Mouse (Mus musculus) MEL (cell line): ENCODE measurements at regions not wholly inside any gene's neighbourhood (a gene's known extent, or its start where the extent isn't known, plus 50 kb on each side); places are given as distances from the start of the nearest gene placed in this dataset.

Source experiments
- DNase-seq: peaks from one replicate; pipeline ENCODE4 v3.0.0; 2011; ENCODE audit warnings: low read depth, low spot score
- H3K27ac ChIP-seq: 2 replicates; pipeline ENCODE4 v1.5.1; 2012; ENCODE audit warnings: low read depth, mild to moderate bottlenecking, control low read depth, low read length, moderate library complexity; ENCODE audit not compliant: control insufficient read depth
- H3K27me3 ChIP-seq, 2 experiments: fragments of 150-350 bp in 1 of 2; sonication (generic) in 1 of 2; 2 replicates each; pipeline ENCODE4 v1.6.1; 2012; ENCODE audit warnings: low read length in 2 of 2, mild to moderate bottlenecking in 2 of 2, improper control_type of control experiment in 1 of 2, moderate library complexity in 1 of 2; ENCODE audit not compliant: insufficient read depth in 2 of 2, control insufficient read depth in 1 of 2
- H3K36me3 ChIP-seq, 2 experiments: 2 replicates each; pipeline ENCODE4 v1.6.1; 2012 to 2014; ENCODE audit warnings: low read length in 2 of 2, improper control_type of control experiment in 1 of 2, inconsistent platforms in 1 of 2, mild to moderate bottlenecking in 1 of 2; ENCODE audit not compliant: insufficient read depth in 2 of 2, control insufficient read depth in 1 of 2
- H3K4me1 ChIP-seq, 2 experiments: fragments of 150-350 bp in 1 of 2; sonication (generic) in 1 of 2; 2 replicates each; pipeline ENCODE4 v1.6.1; 2012; ENCODE audit warnings: low read length in 2 of 2, improper control_type of control experiment in 1 of 2, mild to moderate bottlenecking in 1 of 2; ENCODE audit not compliant: insufficient read depth in 2 of 2, control insufficient read depth in 1 of 2
- H3K4me3 ChIP-seq, 2 experiments: fragments of 150-350 bp in 1 of 2; sonication (generic) in 1 of 2; 2 replicates each; pipeline ENCODE4 v1.5.1; 2012; ENCODE audit warnings: low read depth in 2 of 2, low read length in 2 of 2, mild to moderate bottlenecking in 2 of 2, moderate library complexity in 2 of 2, control low read depth in 1 of 2, improper control_type of control experiment in 1 of 2; ENCODE audit not compliant: control insufficient read depth in 1 of 2, insufficient read depth in 1 of 2
- H3K79me2 ChIP-seq: 2 replicates; pipeline ENCODE4 v1.6.1; 2012; ENCODE audit warnings: mild to moderate bottlenecking, low read length, moderate library complexity; ENCODE audit not compliant: control insufficient read depth, poor library complexity, insufficient read depth
- H3K9ac ChIP-seq: 2 replicates; pipeline ENCODE4 v1.6.1; 2012; ENCODE audit warnings: low read depth, mild to moderate bottlenecking, control low read depth, low read length, moderate library complexity; ENCODE audit not compliant: control insufficient read depth, poor library complexity, severe bottlenecking
- H3K9me3 ChIP-seq: fragments of 150-350 bp; sonication (generic); replicated peaks from 2 replicates; pipeline ENCODE4 v1.6.1; 2012; ENCODE audit warnings: mild to moderate bottlenecking, low read length, improper control_type of control experiment, moderate library complexity; ENCODE audit not compliant: insufficient read depth
- BHLHE40 ChIP-seq: IDR thresholded peaks from 2 replicates; pipeline ENCODE4 v1.6.1; 2012; ENCODE audit warnings: low read depth, mild to moderate bottlenecking, inconsistent platforms, low read length, improper control_type of control experiment, borderline replicate concordance
- CHD1 ChIP-seq: IDR thresholded peaks from 2 replicates; pipeline ENCODE4 v1.6.1; 2012; ENCODE audit warnings: low read depth, mild to moderate bottlenecking, inconsistent platforms, low read length, improper control_type of control experiment
- CTCF ChIP-seq, 3 experiments: IDR thresholded peaks in 2 of 3; conservative IDR thresholded peaks in 1 of 3; 2 replicates each; pipeline ENCODE4 v1.5.1; 2011 to 2012; ENCODE audit warnings: low read length in 3 of 3, low read depth in 2 of 3, mild to moderate bottlenecking in 2 of 3, improper control_type of control experiment in 1 of 3, inconsistent platforms in 1 of 3, mixed read lengths in 1 of 3, moderate library complexity in 1 of 3; ENCODE audit not compliant: control insufficient read depth in 1 of 3, insufficient read depth in 1 of 3, poor library complexity in 1 of 3, severe bottlenecking in 1 of 3
- E2F4 ChIP-seq: IDR thresholded peaks from 2 replicates; pipeline ENCODE4 v1.6.1; 2011; ENCODE audit warnings: low read depth, low read length, improper control_type of control experiment, borderline replicate concordance
- ETS1 ChIP-seq: IDR thresholded peaks from 2 replicates; pipeline ENCODE4 v1.6.1; 2012; ENCODE audit warnings: low read depth, mild to moderate bottlenecking, inconsistent platforms, low read length, improper control_type of control experiment, moderate library complexity
- GABPA ChIP-seq: IDR thresholded peaks from 2 replicates; pipeline ENCODE4 v1.6.1; 2012; ENCODE audit warnings: low read depth, mild to moderate bottlenecking, inconsistent platforms, low read length, improper control_type of control experiment, moderate library complexity
- GATA1 ChIP-seq: IDR thresholded peaks from 2 replicates; pipeline ENCODE4 v1.6.1; 2011; ENCODE audit warnings: low read depth, low read length, improper control_type of control experiment
- HCFC1 ChIP-seq: IDR thresholded peaks from 2 replicates; pipeline ENCODE4 v1.6.1; 2012; ENCODE audit warnings: low read depth, mild to moderate bottlenecking, inconsistent platforms, low read length, improper control_type of control experiment, moderate library complexity
- KAT2A ChIP-seq: conservative IDR thresholded peaks from 2 replicates; pipeline ENCODE4 v1.6.1; 2012; ENCODE audit warnings: low read depth, low read length, improper control_type of control experiment, inconsistent platforms
- MAFK ChIP-seq: IDR thresholded peaks from 2 replicates; pipeline ENCODE4 v1.6.1; 2011; ENCODE audit warnings: low read depth, mild to moderate bottlenecking, low read length, improper control_type of control experiment, borderline replicate concordance
- MEF2A ChIP-seq: IDR thresholded peaks from 2 replicates; pipeline ENCODE4 v1.6.1; 2014; ENCODE audit warnings: low read depth, mild to moderate bottlenecking, inconsistent platforms, low read length, improper control_type of control experiment; ENCODE audit not compliant: poor library complexity, insufficient replicate concordance, severe bottlenecking; ENCODE audit errors: extremely low read depth
- MXI1 ChIP-seq: IDR thresholded peaks from 2 replicates; pipeline ENCODE4 v1.6.1; 2011; ENCODE audit warnings: mild to moderate bottlenecking, low read depth, low read length, improper control_type of control experiment
- NELFE ChIP-seq: IDR thresholded peaks from 2 replicates; pipeline ENCODE4 v1.6.1; 2011; ENCODE audit warnings: low read depth, low read length, improper control_type of control experiment
- NRF1 ChIP-seq: IDR thresholded peaks from 2 replicates; pipeline ENCODE4 v1.6.1; 2014; ENCODE audit warnings: low read depth, mild to moderate bottlenecking, inconsistent platforms, low read length, improper control_type of control experiment, moderate library complexity; ENCODE audit not compliant: poor library complexity, insufficient read depth, severe bottlenecking
- POLR2A ChIP-seq, 2 experiments: IDR thresholded peaks; 2 replicates each; pipeline ENCODE4 v1.6.1; 2011 to 2012; ENCODE audit warnings: low read length in 2 of 2, mild to moderate bottlenecking in 2 of 2, control low read depth in 1 of 2, improper control_type of control experiment in 1 of 2, low read depth in 1 of 2, moderate library complexity in 1 of 2; ENCODE audit not compliant: control insufficient read depth in 1 of 2, insufficient read depth in 1 of 2, poor library complexity in 1 of 2
- RAD21 ChIP-seq: IDR thresholded peaks from 2 replicates; pipeline ENCODE4 v1.6.1; 2011; ENCODE audit warnings: mild to moderate bottlenecking, low read depth, low read length, improper control_type of control experiment
- SIN3A ChIP-seq: IDR thresholded peaks from 2 replicates; pipeline ENCODE4 v1.6.1; 2012; ENCODE audit warnings: low read length, improper control_type of control experiment, inconsistent platforms
- TAL1 ChIP-seq: IDR thresholded peaks from 2 replicates; pipeline ENCODE4 v1.6.1; 2012; ENCODE audit warnings: mild to moderate bottlenecking, inconsistent platforms, low read length, moderate library complexity, mixed read lengths
- TBP ChIP-seq: IDR thresholded peaks from 2 replicates; pipeline ENCODE4 v1.8.0; 2011; ENCODE audit warnings: low read depth, low read length, improper control_type of control experiment
- UBTF ChIP-seq: IDR thresholded peaks from 2 replicates; pipeline ENCODE4 v1.6.1; 2012; ENCODE audit warnings: low read depth, mild to moderate bottlenecking, inconsistent platforms, low read length, improper control_type of control experiment, moderate library complexity, borderline replicate concordance; ENCODE audit not compliant: insufficient read depth
- USF1 ChIP-seq: IDR thresholded peaks from 2 replicates; pipeline ENCODE4 v1.6.1; 2014; ENCODE audit warnings: low read depth, mild to moderate bottlenecking, inconsistent platforms, low read length, improper control_type of control experiment, moderate library complexity
- USF2 ChIP-seq, 2 experiments: IDR thresholded peaks; 2 replicates each; pipeline ENCODE4 v1.6.1; 2011 to 2012; ENCODE audit warnings: improper control_type of control experiment in 2 of 2, low read length in 2 of 2, borderline replicate concordance in 1 of 2, inconsistent platforms in 1 of 2, low read depth in 1 of 2, mild to moderate bottlenecking in 1 of 2; ENCODE audit not compliant: insufficient read depth in 1 of 2
- ZC3H11A ChIP-seq: IDR thresholded peaks from 2 replicates; pipeline ENCODE4 v1.6.1; 2012; ENCODE audit warnings: low read depth, mild to moderate bottlenecking, inconsistent platforms, low read length, improper control_type of control experiment
- ZKSCAN1 ChIP-seq: IDR thresholded peaks from 2 replicates; pipeline ENCODE4 v1.6.1; 2012; ENCODE audit warnings: low read depth, mild to moderate bottlenecking, inconsistent platforms, low read length, improper control_type of control experiment, moderate library complexity
- ZMIZ1 ChIP-seq: IDR thresholded peaks from 2 replicates; pipeline ENCODE4 v1.6.1; 2012; ENCODE audit warnings: low read depth, mild to moderate bottlenecking, inconsistent platforms, low read length, improper control_type of control experiment, moderate library complexity

DNA sequence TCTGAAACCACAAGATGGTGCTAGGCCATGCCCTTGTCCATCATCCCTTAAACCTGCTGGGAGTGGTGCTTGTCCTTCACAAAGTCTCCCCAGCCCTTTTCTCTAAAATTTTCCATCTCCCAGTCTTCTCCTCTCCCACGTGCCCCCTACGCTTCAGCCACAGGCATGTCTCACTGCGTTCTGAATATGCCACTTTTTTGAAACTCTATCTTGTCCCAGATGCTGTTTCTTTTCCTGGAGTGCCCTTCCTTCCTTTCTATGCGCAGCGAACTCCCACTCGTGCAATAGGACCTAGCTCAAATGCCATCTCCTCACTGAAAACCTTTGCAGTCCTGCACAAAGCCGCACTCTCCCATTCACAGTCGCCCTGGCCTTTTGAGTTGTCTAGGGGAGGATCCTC is 525.5 kb downstream of the Cetn3 start:
- H3K9ac ChIP-seq, result no peak overlapping the region
- TF ChIP-seq HCFC1 (no peak), CTCF (IDR thresholded peaks at IDR 0.05 in 2 of 3, conservative IDR thresholded peaks at IDR 0.05 in 1 of 3; ENCODE audit: control insufficient read depth in 1 of 3, insufficient read depth in 1 of 3, low read depth in 2 of 3, low read length in 3 of 3, poor library complexity in 1 of 3, severe bottlenecking in 1 of 3) (no peak), NRF1 (no peak), USF1 (no peak), UBTF (no peak), SIN3A (no peak), E2F4 (no peak), KAT2A (no peak), GABPA (no peak), ZMIZ1 (no peak), CHD1 (no peak), ETS1 (no peak), ZC3H11A (no peak), USF2 (IDR thresholded peaks at IDR 0.05; ENCODE audit: borderline replicate concordance in 1 of 2, insufficient read depth in 1 of 2, low read depth in 1 of 2, low read length in 2 of 2) (no peak)
- H3K9me3 ChIP-seq, result no peaks in the 10 kb centered on the region
- no peak for DNase-seq
- H3K27ac ChIP-seq, result no peak overlapping the region
- H3K4me1 ChIP-seq, result no peaks in the 10 kb centered on the region
- H3K79me2 ChIP-seq, result no peaks in the 10 kb centered on the region
- H3K4me3 ChIP-seq, result no peak overlapping the region
- H3K27me3 ChIP-seq, result no peaks in the 10 kb centered on the region
- H3K36me3 ChIP-seq, result no peaks in the 10 kb centered on the region

GRCm38 (mm10) chr13:82316573-82317202 is 533.8 kb downstream of the Cetn3 start:
- no peaks in the 10 kb centered on the region for H3K27me3 ChIP-seq
- H3K9me3 ChIP-seq, result no peaks in the 10 kb centered on the region
- no peak overlapping the region for H3K4me3 ChIP-seq
- H3K79me2 ChIP-seq, result no peaks in the 10 kb centered on the region
- H3K9ac ChIP-seq, result no peak overlapping the region
- DNase-seq, result no peak
- no peaks in the 10 kb centered on the region for H3K4me1 ChIP-seq
- H3K36me3 ChIP-seq, result no peaks in the 10 kb centered on the region
- H3K27ac ChIP-seq, result no peak overlapping the region
- TF ChIP-seq MEF2A (no peak), MAFK (no peak), USF2 (IDR thresholded peaks at IDR 0.05; ENCODE audit: borderline replicate concordance in 1 of 2, insufficient read depth in 1 of 2, low read depth in 1 of 2, low read length in 2 of 2) (no peak), BHLHE40 (no peak), SIN3A (no peak), CHD1 (no peak), TBP (no peak), ZKSCAN1 (no peak), MXI1 (no peak), NELFE (no peak), GATA1 (no peak), TAL1 (no peak), ETS1 (no peak), RAD21 (no peak), POLR2A (IDR thresholded peaks at IDR 0.05; ENCODE audit: control insufficient read depth in 1 of 2, insufficient read depth in 1 of 2, low read depth in 1 of 2, low read length in 2 of 2, poor library complexity in 1 of 2) (no peak), KAT2A (no peak), ZMIZ1 (no peak)
